Mouse (Mus musculus) right cerebral cortex, postnatal 14 days (tissue): ENCODE results near the gene B3galt1.

Experiments used
- DNase-seq: peaks from one replicate; pipeline ENCODE4 v3.0.0; 2022

Gene B3galt1

DNA sequence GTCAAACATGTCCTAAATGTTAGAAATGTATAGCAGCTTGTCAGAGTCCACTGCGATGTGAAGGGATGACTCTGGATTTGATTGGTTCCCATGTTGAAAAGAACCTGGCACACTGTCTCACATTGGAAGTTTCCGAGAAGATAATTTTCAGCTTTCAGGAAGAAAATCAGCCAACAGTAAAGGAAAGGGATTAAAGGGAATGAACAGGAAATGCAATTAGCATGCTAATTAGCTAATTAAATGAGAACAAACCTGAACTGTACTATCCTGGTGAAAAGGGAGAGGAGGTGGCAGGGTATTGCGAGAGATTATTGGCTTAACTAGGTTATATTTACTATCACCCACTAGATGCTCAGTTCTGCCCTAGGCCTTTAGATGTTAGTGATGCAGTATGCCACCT lies 185.9 kb downstream of the B3galt1 start:
- no peak for DNase-seq

- no peak for DNase-seq
Observed at GRCm38 (mm10) chr2:67756507-67756906, 190.8 kb downstream of the B3galt1 start.

DNA sequence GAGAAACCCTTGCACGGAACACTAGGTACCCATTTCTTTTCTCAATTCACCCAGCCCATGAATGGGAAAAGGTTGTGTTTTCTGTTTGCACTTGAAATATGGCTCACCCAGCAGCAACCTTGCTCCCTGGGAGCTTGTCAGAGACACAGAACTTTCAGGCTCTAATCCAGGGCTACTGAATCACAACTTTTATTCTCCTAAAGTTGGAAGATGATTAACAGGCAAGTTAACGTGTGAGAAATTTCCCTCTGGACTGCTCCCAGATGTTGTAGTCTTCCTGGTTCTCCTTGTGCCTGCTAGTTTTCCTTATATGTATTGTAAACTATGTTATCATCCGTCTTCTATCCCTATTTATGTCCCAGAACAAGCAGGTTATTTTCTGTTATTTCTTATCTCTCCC lies 221.9 kb downstream of the B3galt1 start:
- no peak for DNase-seq

DNA sequence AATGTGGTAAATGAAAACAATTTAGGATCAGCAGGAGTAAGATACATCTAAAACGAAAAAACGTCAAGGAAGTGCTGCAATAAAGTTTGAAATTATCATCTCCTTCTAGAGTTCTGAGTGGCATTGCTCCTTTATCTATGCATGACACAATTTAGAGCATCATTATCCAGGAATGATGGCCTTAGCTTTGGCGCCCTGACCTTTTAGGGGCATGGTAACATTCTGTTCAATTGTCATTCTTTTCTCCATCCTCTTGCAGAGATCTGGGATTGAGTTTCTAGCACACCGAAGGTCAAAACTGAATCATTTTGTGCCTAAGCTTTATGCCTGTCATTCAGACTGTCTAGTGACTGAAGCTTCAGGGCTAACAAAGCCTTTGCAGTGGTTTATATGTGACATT lies 231.9 kb downstream of the B3galt1 start:
- no peak for DNase-seq

GRCm38 (mm10) chr2:67799981-67800380 lies 234.3 kb downstream of the B3galt1 start:
- DNase-seq, result no peak

GRCm38 (mm10) chr2:67816149-67816548 lies 250.5 kb downstream of the B3galt1 start:
- DNase-seq, result no peak

DNA sequence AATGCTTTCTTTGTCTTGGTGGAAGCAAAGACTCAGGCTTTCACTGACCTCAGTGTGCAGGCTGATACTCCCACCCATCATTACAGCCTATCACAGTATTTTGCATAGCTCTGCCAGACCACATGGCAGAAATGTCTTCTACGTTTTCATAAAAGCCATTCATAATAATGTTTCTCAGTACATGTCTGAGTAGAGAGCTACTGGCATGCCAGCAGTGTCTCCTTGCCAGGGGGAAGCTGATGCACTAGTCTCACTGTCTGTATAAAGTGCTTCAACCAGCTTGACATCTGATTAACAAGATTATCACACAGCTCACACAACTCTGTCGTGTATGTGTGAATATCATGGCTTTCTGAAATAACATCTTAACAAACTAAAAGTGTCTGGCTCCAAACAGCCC lies 252.3 kb downstream of the B3galt1 start:
- DNase-seq, result no peak

DNA sequence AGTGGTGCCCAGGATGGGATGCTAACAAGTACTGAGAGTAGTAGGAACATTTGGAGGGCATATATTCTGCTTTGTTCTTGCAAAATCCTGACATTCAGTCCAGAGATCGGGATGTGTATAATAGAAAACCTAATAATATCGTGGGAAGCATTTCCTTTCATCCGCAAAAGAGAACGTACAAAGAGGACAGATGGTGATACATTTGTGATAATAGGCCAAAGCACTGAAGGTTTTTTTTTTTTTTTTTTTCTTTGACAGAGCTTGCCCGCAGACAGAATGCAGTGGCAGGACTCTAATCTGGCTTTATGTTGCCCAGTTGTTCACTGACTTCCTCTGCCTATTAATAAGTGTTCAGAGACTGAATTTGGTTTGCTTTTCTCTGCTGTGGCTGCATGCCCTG lies 256.7 kb downstream of the B3galt1 start:
- DNase-seq, result no peak

DNA sequence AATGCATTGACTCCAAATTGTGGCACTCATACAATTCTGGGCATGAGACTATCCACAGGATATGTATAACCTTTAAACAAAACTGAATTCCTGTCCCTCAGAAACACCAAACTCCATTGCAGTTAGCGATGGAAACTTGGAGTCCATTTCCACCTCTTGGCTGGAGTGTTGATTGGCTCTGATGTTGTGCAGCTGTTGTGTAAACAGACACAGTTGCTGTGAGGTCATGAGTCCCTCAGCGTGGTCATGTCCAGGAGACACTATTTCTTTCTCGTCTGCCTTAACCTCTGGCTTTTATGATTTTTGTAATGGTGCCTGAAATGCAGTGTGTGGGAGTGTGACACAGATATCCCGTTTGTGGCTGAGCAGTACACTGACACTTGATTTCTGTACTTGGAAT lies 262.0 kb downstream of the B3galt1 start:
- no peak for DNase-seq

GRCm38 (mm10) chr2:67829055-67829915 lies 263.6 kb downstream of the B3galt1 start:
- DNase-seq, result no peak

DNA sequence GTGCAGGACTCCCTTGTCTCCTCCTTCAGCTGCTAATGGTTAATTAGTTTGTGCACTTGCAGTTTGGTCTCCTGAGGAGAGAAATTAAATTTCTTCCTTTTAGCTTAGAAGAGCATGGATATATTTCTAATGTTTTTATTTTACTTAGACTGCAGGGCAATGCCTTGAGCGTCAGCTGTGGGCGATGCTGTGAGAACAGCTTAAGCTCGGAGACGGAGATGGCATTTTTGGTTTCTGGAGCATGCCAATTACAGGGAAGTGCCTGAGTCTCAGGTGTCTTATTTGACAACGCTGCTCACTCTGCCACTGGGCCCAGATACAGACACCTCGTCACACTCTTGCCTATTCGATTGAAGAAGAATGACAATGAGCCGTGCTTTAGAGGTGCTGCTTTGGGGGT lies 282.1 kb downstream of the B3galt1 start:
- no peak for DNase-seq

DNA sequence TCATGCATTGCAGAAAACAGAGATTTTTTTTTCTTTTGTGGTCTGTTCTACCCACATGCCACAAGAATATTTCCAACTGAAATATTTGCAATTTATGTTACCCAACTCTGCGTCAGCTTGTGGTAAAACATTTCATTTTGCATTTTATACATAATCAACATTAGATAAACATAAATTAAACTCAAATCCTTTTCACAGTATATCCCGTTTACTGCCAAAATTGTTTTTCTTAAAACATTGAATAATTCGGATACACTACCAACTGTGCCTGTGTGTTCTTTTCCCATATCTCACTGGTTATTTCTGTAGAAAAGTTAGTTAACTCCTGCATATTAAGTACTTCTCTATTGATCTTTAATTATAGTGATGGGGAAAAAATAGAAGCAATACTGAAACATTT lies 285.1 kb downstream of the B3galt1 start:
- no peak for DNase-seq

GRCm38 (mm10) chr2:67858340-67858739 lies 292.7 kb downstream of the B3galt1 start:
- DNase-seq, result no peak

GRCm38 (mm10) chr2:67859004-67859403 lies 293.3 kb downstream of the B3galt1 start:
- no peak for DNase-seq

- no peak for DNase-seq
Observed at GRCm38 (mm10) chr2:67873368-67873767, 307.7 kb downstream of the B3galt1 start.

GRCm38 (mm10) chr2:67879836-67880235 lies 314.2 kb downstream of the B3galt1 start:
- DNase-seq, result no peak

DNA sequence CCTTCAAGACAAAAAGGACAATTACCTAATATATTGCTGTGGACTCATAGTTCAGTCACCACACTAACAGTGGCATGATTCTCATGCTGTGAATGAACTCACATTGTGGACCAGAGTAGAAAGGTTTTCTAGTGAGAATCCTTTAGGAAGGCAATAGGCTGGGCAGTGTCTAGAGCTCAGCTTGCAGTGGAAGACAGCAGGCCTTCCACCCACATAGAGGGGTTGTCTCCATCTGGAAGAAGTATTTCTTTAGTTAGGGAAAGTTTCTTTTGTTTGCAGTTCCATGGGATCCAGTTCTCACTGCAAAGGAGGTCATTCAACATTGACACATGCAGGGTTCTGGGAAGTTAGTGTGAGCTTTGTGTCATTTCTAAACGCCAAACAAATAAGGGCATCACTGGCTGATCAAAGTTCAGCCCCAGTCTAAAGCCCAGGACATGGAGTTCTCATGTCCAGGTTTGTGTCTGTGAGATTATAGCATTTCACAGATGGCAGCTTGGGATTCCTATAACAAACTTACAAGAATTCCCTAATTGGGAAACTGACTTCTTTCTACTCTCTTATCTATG lies 316.1 kb downstream of the B3galt1 start:
- DNase-seq, result no peak

GRCm38 (mm10) chr2:67897956-67898689 lies 332.5 kb downstream of the B3galt1 start:
- no peak for DNase-seq

DNA sequence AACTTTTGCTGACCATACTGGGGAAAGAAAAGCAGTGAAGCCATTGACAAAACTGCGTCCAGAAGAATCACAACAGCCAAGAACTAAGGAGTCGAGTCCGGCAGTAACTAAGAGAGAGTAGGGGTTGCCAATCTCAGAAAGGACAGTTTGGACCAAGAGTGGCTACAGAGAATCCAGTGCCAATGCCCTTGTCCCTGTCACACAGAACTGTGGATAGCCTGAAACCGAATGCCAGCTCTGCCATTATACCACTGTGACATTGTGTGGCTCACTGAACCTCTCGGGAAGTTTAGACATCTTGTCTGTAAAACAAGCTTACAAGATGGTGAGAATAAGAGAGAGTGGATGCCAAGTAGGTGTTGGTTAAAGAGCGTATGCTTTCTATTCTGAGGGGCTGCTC lies 335.9 kb downstream of the B3galt1 start:
- DNase-seq, result no peak

GRCm38 (mm10) chr2:67902651-67903292 lies 337.1 kb downstream of the B3galt1 start:
- no peak for DNase-seq

DNA sequence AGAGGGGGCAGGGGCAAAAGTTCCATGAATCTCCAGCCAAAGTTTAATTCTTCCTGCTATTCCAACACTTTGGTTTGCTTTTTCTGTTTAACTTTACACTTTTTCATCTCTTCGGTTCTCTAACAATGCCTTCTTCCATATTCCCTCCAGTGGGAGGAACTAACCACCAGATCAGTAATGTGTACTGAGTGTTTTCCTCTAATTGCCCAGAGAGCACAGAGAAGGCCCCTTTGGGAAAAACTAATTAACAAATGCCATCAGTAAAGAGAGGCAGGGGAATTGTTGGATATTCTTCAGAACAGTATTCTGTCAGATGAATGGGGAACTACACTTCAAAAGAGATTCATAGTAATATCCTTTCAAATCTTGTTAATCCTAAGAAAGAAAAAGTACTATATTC lies 338.1 kb downstream of the B3galt1 start:
- DNase-seq, result no peak

- DNase-seq, result no peak
Observed at GRCm38 (mm10) chr2:67931994-67932393, 366.3 kb downstream of the B3galt1 start.

- no peak for DNase-seq
Observed at GRCm38 (mm10) chr2:67948408-67948807, 382.7 kb downstream of the B3galt1 start.
